Mouse (Mus musculus): Measurements from ENCODE around the gene Trim11.

Trim11 gene

GRCm38 (mm10) chr11:59015052-59015451, 37.2 kb downstream of the Trim11 start:
- DNase-seq (ENCODE audit: low spot score in 2 of 2), result peak in 1 of 2 experiments; percentile 29

- DNase-seq (ENCODE audit: low spot score in 2 of 2), result no peak
Measured at GRCm38 (mm10) chr11:59026411-59026810, 48.5 kb downstream of the Trim11 start.

DNA sequence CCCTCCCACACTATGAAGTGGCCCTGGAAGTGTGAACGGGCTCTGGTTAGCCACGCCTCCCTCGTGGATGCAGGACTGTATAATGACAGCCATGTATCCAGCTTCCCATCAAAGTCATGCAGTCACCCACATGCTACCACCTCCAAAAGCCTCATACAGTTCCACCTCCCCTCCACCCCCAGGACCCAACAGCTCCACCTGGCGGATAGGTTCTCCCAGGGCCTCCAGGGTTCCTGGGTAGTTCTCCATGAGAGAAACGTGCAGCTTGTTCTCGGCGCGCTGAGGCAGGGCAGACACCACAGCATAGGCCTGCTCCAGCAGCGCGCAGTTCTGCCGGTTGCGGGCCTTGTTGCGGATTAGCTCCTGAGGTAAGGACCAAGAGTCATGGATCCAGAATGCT, 51.1 kb downstream of the Trim11 start:
- DNase-seq (ENCODE audit: low spot score in 2 of 2), result no peak

Measured in spleen, postnatal 14 days (tissue).